Mouse (Mus musculus) neural tube, embryonic 14.5 days (tissue): ENCODE measurements around the gene BC030867. TPM values are rescaled to one million over a fixed set of nuclear protein-coding genes. Genes with fewer than 3 reads are reported as not detected.

Experiments
- ATAC-seq: fragments of 200-750 bp; cut with Nextera tagmentation; 2 replicates; pipeline ENCODE4 v1.8.0; 2017; ENCODE audit warnings: low read depth, mild to moderate bottlenecking, moderate TSS enrichment, moderate library complexity
- H3K27ac ChIP-seq: fragments of 300-500 bp; sonication (generic); 2 replicates; pipeline ENCODE4 v1.5.1; 2014; ENCODE audit warnings: low read depth, mild to moderate bottlenecking, control low read depth, low read length, moderate library complexity, mixed read lengths
- H3K27me3 ChIP-seq: fragments of 300-500 bp; sonication (generic); 2 replicates; pipeline ENCODE4 v1.6.1; 2014; ENCODE audit warnings: low read length; ENCODE audit not compliant: control insufficient read depth, insufficient read depth
- H3K36me3 ChIP-seq: fragments of 300-500 bp; sonication (generic); 2 replicates; pipeline ENCODE4 v1.6.1; 2014; ENCODE audit warnings: low read length, mixed read lengths; ENCODE audit not compliant: control insufficient read depth, insufficient read depth
- H3K4me1 ChIP-seq: fragments of 300-500 bp; sonication (generic); 2 replicates; pipeline ENCODE4 v1.6.1; 2014; ENCODE audit warnings: low read length; ENCODE audit not compliant: control insufficient read depth, insufficient read depth
- H3K4me2 ChIP-seq: fragments of 300-500 bp; sonication (generic); 2 replicates; pipeline ENCODE4 v1.6.1; 2014; ENCODE audit warnings: mild to moderate bottlenecking, low read depth, low read length, control low read depth
- H3K4me3 ChIP-seq: fragments of 300-500 bp; sonication (generic); 2 replicates; pipeline ENCODE4 v1.5.1; 2014; ENCODE audit warnings: low read depth, low read length, control low read depth, mixed read lengths
- H3K9ac ChIP-seq: fragments of 300-500 bp; sonication (generic); replicated peaks from 2 replicates; pipeline ENCODE4 v1.6.1; 2014; ENCODE audit warnings: low read depth, mild to moderate bottlenecking, control low read depth, low read length, mixed read lengths
- H3K9me3 ChIP-seq: fragments of 300-500 bp; sonication (generic); 2 replicates; pipeline ENCODE4 v1.6.1; 2016; ENCODE audit warnings: low read length; ENCODE audit not compliant: control insufficient read depth
- WGBS: fragments of 180-500 bp; shearing (Covaris S2); extraction: QIAGEN DNeasy Blood & Tissue Kit; methylation state at CpG from one replicate; pipeline ENCODE4 v1.1.7; 2014; 5-methylcytosine and 5-hydroxymethylcytosine counted together
- polyA plus RNA-seq: library from polyadenylated mRNA; unstranded; fragments of >200 nt; fragmentation: Nextera tagmentation; extraction: Ambion mirVana; gene quantifications from 2 replicates; pipeline ENCODE4 v1.2.1, GENCODE M21; 2014

BC030867 gene
- polyA plus RNA-seq, 1 experiment from 2014 or later = 1.4 TPM

- Histone ChIP-seq H3K4me3 (no peak overlapping the region), H3K27ac (no peak overlapping the region), H3K9me3 (no peaks in the 10 kb centered on the region), H3K4me1 (peaks cover 3% of the 10 kb centered on the region; the same call in 1 of the 2 replicates), H3K27me3 (no peaks in the 10 kb centered on the region), H3K4me2 (no peak overlapping the region), H3K36me3 (no peaks in the 10 kb centered on the region), H3K9ac (no peak overlapping the region)
- 88% methylated on average over 3 of the region's 3 CpGs for WGBS
- ATAC-seq = no peak
Observed at GRCm38 (mm10) chr11:102258521-102258920, 9.8 kb downstream of the BC030867 start.

- Histone ChIP-seq H3K4me2 (no peak overlapping the region), H3K4me3 (no peak overlapping the region), H3K36me3 (no peaks in the 10 kb centered on the region), H3K9ac (no peak overlapping the region), H3K27me3 (no peaks in the 10 kb centered on the region), H3K27ac (no peak overlapping the region), H3K4me1 (no peaks in the 10 kb centered on the region), H3K9me3 (no peaks in the 10 kb centered on the region)
- 94% methylated on average over 7 of the region's 7 CpGs for WGBS
- no peak for ATAC-seq
Observed at GRCm38 (mm10) chr11:102263211-102263610, 14.5 kb downstream of the BC030867 start.

GRCm38 (mm10) chr11:102265816-102266215 is 17.1 kb downstream of the BC030867 start:
- Histone ChIP-seq H3K4me2 (no peak overlapping the region), H3K27me3 (no peaks in the 10 kb centered on the region), H3K27ac (no peak overlapping the region), H3K9me3 (no peaks in the 10 kb centered on the region), H3K36me3 (no peaks in the 10 kb centered on the region), H3K9ac (no peak overlapping the region), H3K4me3 (no peak overlapping the region), H3K4me1 (no peaks in the 10 kb centered on the region)
- no peak for ATAC-seq
- 76% methylated on average over 14 of the region's 14 CpGs for WGBS

GRCm38 (mm10) chr11:102266631-102267355 is 18.1 kb downstream of the BC030867 start:
- Histone ChIP-seq H3K4me3 (no peak overlapping the region), H3K27ac (no peak overlapping the region), H3K9me3 (no peaks in the 10 kb centered on the region), H3K36me3 (no peaks in the 10 kb centered on the region), H3K27me3 (no peaks in the 10 kb centered on the region), H3K9ac (no peak overlapping the region), H3K4me1 (no peaks in the 10 kb centered on the region), H3K4me2 (no peak overlapping the region)
- 89% methylated on average over 8 of the region's 8 CpGs for WGBS
- no peak for ATAC-seq

- Histone ChIP-seq H3K9ac (no peak overlapping the region), H3K4me2 (0 out of 2 replicates have a peak overlapping the region, but pooled peaks have one; percentile 12), H3K4me3 (no peak overlapping the region), H3K27me3 (no peaks in the 10 kb centered on the region), H3K27ac (no peak overlapping the region), H3K4me1 (no peaks in the 10 kb centered on the region), H3K36me3 (no peaks in the 10 kb centered on the region), H3K9me3 (no peaks in the 10 kb centered on the region)
- 9% methylated on average over 11 of the region's 11 CpGs for WGBS
- peak; percentile 71; the same call in 1 of the 2 replicates for ATAC-seq
Observed at GRCm38 (mm10) chr11:102267480-102267879, 18.8 kb downstream of the BC030867 start.

- Histone ChIP-seq H3K9me3 (no peaks in the 10 kb centered on the region), H3K27ac (no peak within 1 kb of the TSS), H3K4me1 (no peaks in the 10 kb centered on the region), H3K4me3 (no peak within 1 kb of the TSS), H3K36me3 (no peaks in the 10 kb centered on the region), H3K27me3 (no peaks in the 10 kb centered on the region), H3K9ac (no peak within 1 kb of the TSS), H3K4me2 (0 out of 2 replicates have a peak within 1 kb of the TSS, but pooled peaks have one; percentile 12)
- ATAC-seq = no peak
- 78% methylated on average over 12 of the region's 12 CpGs for WGBS
Observed at GRCm38 (mm10) chr11:102268520-102269244, 20.0 kb downstream of the BC030867 start, which contains the start of gene Asb16. Gene Asb16, plus strand, starts transcription at chr11:102268743.

- Histone ChIP-seq H3K4me1 (peaks cover 7% of the 10 kb centered on the region; the same call in 1 of the 2 replicates), H3K9me3 (no peaks in the 10 kb centered on the region), H3K27ac (no peak overlapping the region), H3K36me3 (no peaks in the 10 kb centered on the region), H3K4me3 (peak overlapping the region; percentile 33), H3K9ac (peak overlapping the region; percentile 50), H3K27me3 (no peaks in the 10 kb centered on the region), H3K4me2 (peak overlapping the region; percentile 80)
- 1% methylated on average over 33 of the region's 33 CpGs for WGBS
- ATAC-seq = peak; percentile 72
Observed at GRCm38 (mm10) chr11:102276411-102276915, 27.8 kb downstream of the BC030867 start.

GRCm38 (mm10) chr11:102277754-102278153 is 29.1 kb downstream of the BC030867 start:
- no peak overlapping the region for H3K4me2 ChIP-seq
- peaks cover 7% of the 10 kb centered on the region; the same call in 1 of the 2 replicates for H3K4me1 ChIP-seq
- no peak for ATAC-seq
- no peaks in the 10 kb centered on the region for H3K36me3 ChIP-seq
- H3K9me3 ChIP-seq = no peaks in the 10 kb centered on the region
- no peaks in the 10 kb centered on the region for H3K27me3 ChIP-seq
- H3K27ac ChIP-seq = no peak overlapping the region
- no peak overlapping the region for H3K9ac ChIP-seq
- H3K4me3 ChIP-seq = no peak overlapping the region
- WGBS = 55% methylated on average over 9 of the region's 12 CpGs

GRCm38 (mm10) chr11:102279595-102279994 is 30.9 kb downstream of the BC030867 start:
- H3K36me3 ChIP-seq = no peaks in the 10 kb centered on the region
- ATAC-seq = no peak
- no peaks in the 10 kb centered on the region for H3K27me3 ChIP-seq
- H3K4me3 ChIP-seq = no peak overlapping the region
- H3K9me3 ChIP-seq = no peaks in the 10 kb centered on the region
- H3K4me2 ChIP-seq = no peak overlapping the region
- H3K4me1 ChIP-seq = peaks cover 7% of the 10 kb centered on the region; the same call in 1 of the 2 replicates
- H3K27ac ChIP-seq = no peak overlapping the region
- H3K9ac ChIP-seq = no peak overlapping the region
- 96% methylated on average over 3 of the region's 3 CpGs for WGBS
